In the genomic region with DNA sequence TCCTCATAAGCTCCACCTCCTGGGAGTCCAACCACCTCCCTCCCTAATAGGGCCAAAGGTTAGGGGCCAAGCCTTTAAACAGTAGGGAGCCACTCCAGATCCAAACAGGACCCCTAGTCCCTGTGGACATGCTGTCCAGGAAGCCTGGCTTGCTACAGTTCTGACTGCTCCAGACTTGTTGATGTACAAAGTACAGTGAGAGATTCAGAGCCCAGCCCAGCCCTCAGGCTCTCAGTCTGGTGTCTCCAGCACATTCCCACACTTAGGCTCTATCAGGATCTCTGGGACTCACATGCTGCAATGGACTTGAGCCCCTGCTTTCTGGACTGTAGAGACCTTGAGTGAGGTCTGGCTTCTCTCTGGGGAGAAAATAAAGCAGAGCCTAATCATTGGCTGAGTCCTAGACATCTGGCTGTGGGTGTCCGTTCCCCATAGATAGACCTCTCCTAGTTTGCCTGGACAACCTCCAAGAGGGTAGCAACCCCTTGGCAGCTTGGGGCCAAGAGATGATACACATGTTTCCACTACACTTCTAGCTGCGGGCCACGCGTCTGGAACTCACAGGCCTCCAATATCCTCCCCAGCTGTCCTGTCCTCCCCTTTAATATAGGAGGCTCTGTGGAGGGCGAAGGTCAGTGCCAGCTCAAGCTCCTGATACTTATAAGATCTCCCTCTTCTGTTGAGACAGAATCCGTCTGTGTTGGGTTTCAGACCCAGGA, we compare ENCODE assay signal across 8 mouse cellular contexts. TPM values are rescaled to one million over a fixed set of nuclear protein-coding genes. Genes with fewer than 3 reads are reported as not detected.
DNase-seq lines count a peak whose midpoint lies in the region; ATAC-seq lines count a peak whose summit lies in the region.

No protein-coding gene starts in this region.

- H3K4me2 ChIP-seq in embryonic facial prominence, embryonic 12.5 days (replicated peaks), result no peak overlapping the region

- no peak overlapping the region for H3K9ac ChIP-seq in embryonic facial prominence, embryonic 12.5 days

- peaks cover 15% of the 10 kb centered on the region for H3K36me3 ChIP-seq in embryonic facial prominence, embryonic 12.5 days

- H3K27ac ChIP-seq in embryonic facial prominence, embryonic 12.5 days, result peak overlapping the region; percentile 38; the same call in 1 of the 2 replicates

- 61% methylated on average over 6 of the region's 6 CpGs for WGBS in embryonic facial prominence, embryonic 12.5 days

- ATAC-seq in embryonic facial prominence, embryonic 12.5 days (ENCODE audit: insufficient number of reproducible peaks, insufficient read depth, low FRiP score, low TSS enrichment), result no peak
- no peak for ATAC-seq in cerebellum, adult (ENCODE audit: insufficient number of reproducible peaks, low FRiP score, low TSS enrichment)

- no peaks in the 10 kb centered on the region for H3K27me3 ChIP-seq in embryonic facial prominence, embryonic 12.5 days

- no peaks in the 10 kb centered on the region for H3K9me3 ChIP-seq in embryonic facial prominence, embryonic 12.5 days

- peak; percentile 51 for DNase-seq in adrenal gland, postnatal 14 days
- no peak for DNase-seq in adrenal gland, adult 8-10 months
- peak; percentile 87 for DNase-seq in kidney, adult 11 months
- DNase-seq in lung, adult 18-20 months, result peak; percentile 73 to 81
- DNase-seq in right cerebral cortex, postnatal 10 days (ENCODE audit: low spot score in 2 of 2), result no peak
- no peak for DNase-seq in left cerebral cortex, postnatal 14 days (ENCODE audit: low spot score in 2 of 2)

- peaks cover 31% of the 10 kb centered on the region for H3K4me1 ChIP-seq in embryonic facial prominence, embryonic 12.5 days

- intact Hi-C loops in left cerebral cortex, postnatal 14 days (cut with DNase I), result no loop called here

- no peak overlapping the region for H3K4me3 ChIP-seq in embryonic facial prominence, embryonic 12.5 days

RNA-seq across cellular contexts. Expression of a gene that starts 6.2 kb away (rescaled TPM):
- total RNA-seq in adrenal gland, postnatal 14 days (2021), result 70.9 and 76.5 TPM in 2 replicates
- 100 to 1,000 TPM in 1 of 4 experiments, 10 to 100 TPM in 3; 62.7 to 164 (median 75.8) TPM for total RNA-seq in adrenal gland, adult 8-10 months (2022)
- polyA plus RNA-seq in embryonic facial prominence, embryonic 12.5 days (2016; fragmentation: Nextera tagmentation; extraction: Ambion mirVana), result 50.6 and 56.9 TPM in 2 replicates
- 10 to 100 TPM; 37.3 to 40.4 TPM for total RNA-seq in left cerebral cortex, postnatal 14 days (2021)

RNA-seq across cellular contexts. Expression of a gene that starts 48.7 kb away (rescaled TPM):
- 33.0 and 35.0 TPM in 2 replicates for total RNA-seq in adrenal gland, postnatal 14 days (2021)
- total RNA-seq in adrenal gland, adult 8-10 months (2022), result 10 to 100 TPM; 40.3 to 51.5 (median 49.2) TPM
- polyA plus RNA-seq in embryonic facial prominence, embryonic 12.5 days (2016; fragmentation: Nextera tagmentation; extraction: Ambion mirVana), result 71.9 and 75.7 TPM in 2 replicates
- 10 to 100 TPM; 18.9 to 21.4 TPM for total RNA-seq in left cerebral cortex, postnatal 14 days (2021)

RNA-seq across cellular contexts. Expression of a gene that starts 49.1 kb away (rescaled TPM):
- total RNA-seq in adrenal gland, postnatal 14 days (2021), result 14.3 and 14.8 TPM in 2 replicates
- total RNA-seq in adrenal gland, adult 8-10 months (2022), result 10 to 100 TPM; 19.3 to 22.3 (median 20.3) TPM
- polyA plus RNA-seq in embryonic facial prominence, embryonic 12.5 days (2016; fragmentation: Nextera tagmentation; extraction: Ambion mirVana), result 10.2 and 12.2 TPM in 2 replicates
- total RNA-seq in left cerebral cortex, postnatal 14 days (2021), result 10 to 100 TPM; 10.3 to 12.3 TPM

Comparison
In these comparisons a context has a peak if more than half of its experiments do, and no peak if none do; other contexts are left out.
1. DNase-seq: peak in adrenal gland, postnatal 14 days (single experiment), kidney, adult 11 months (single experiment) and lung, adult 18-20 months (2 of 2); none in adrenal gland, adult 8-10 months (single experiment), right cerebral cortex, postnatal 10 days (0 of 2) and left cerebral cortex, postnatal 14 days (0 of 2).